In genomic region chr7:120703888-120704287, GRCm38 (mm10) we compare ENCODE assay signal across 24 mouse cellular contexts. TPM values are rescaled to one million over a fixed set of nuclear protein-coding genes. Genes with fewer than 3 reads are reported as not detected.
DNase-seq lines count a peak whose midpoint lies in the region; ATAC-seq and TF ChIP-seq lines count a peak whose summit lies in the region.
"Had no signal": no experiment of that assay in that cellular context is flagged by ENCODE, and none has a peak within 500 bp of the region (broad histone marks: within the 10 kb centered on the region; RNA-seq: fewer than 3 reads in every experiment).

No protein-coding gene starts in this region.

- TF ChIP-seq CTCF in brain, embryonic 14.5 days (IDR thresholded peaks at IDR 0.05; ENCODE audit: borderline replicate concordance, extremely low read depth, insufficient read depth, insufficient read length): no peak
- no peak for TF ChIP-seq CTCF in layer of hippocampus, adult 2 months (conservative IDR thresholded peaks at IDR 0.05)

- intact Hi-C loops in heart, postnatal 14 days (cut with DNase I): loop anchor here (2.0 kb wide), 1 partner anchor 17 kb away; no protein-coding TSS in a partner anchor

- H3K36me3 ChIP-seq in heart, embryonic 15.5 days: no peaks in the 10 kb centered on the region
- H3K36me3 ChIP-seq in megakaryocyte, embryonic 14.5 days (replicated peaks; ENCODE audit: low read length): peaks cover 12% of the 10 kb centered on the region
- H3K36me3 ChIP-seq in myocyte (ENCODE audit: control insufficient read depth, insufficient read depth): no peaks in the 10 kb centered on the region
- H3K36me3 ChIP-seq in hindbrain, embryonic 12.5 days: no peaks in the 10 kb centered on the region
- H3K36me3 ChIP-seq: embryonic facial prominence, embryonic 13.5 days; forebrain, embryonic 12.5 days; heart, embryonic 10.5 days; hindbrain, embryonic 13.5 days had no signal

- H3K27ac ChIP-seq in heart, embryonic 15.5 days: 0 out of 2 replicates have a peak overlapping the region, but pooled peaks have one; percentile 9
- no peak overlapping the region for H3K27ac ChIP-seq in layer of hippocampus, adult 2 months
- no peak overlapping the region for H3K27ac ChIP-seq in hindbrain, embryonic 12.5 days
- H3K27ac ChIP-seq: embryonic facial prominence, embryonic 13.5 days; forebrain, embryonic 12.5 days; heart, embryonic 10.5 days; hindbrain, embryonic 13.5 days; hindbrain, postnatal 0 days had no signal

- H3K4me2 ChIP-seq in heart, embryonic 15.5 days: no peak overlapping the region
- H3K4me2 ChIP-seq in myocyte (ENCODE audit: low read depth): no peak overlapping the region
- no peak overlapping the region for H3K4me2 ChIP-seq in hindbrain, embryonic 12.5 days (replicated peaks)
- H3K4me2 ChIP-seq: embryonic facial prominence, embryonic 13.5 days; forebrain, embryonic 12.5 days; hindbrain, embryonic 13.5 days had no signal

- no peaks in the 10 kb centered on the region for H3K27me3 ChIP-seq in heart, embryonic 15.5 days
- H3K27me3 ChIP-seq in megakaryocyte, embryonic 14.5 days (replicated peaks): no peaks in the 10 kb centered on the region
- no peaks in the 10 kb centered on the region for H3K27me3 ChIP-seq in myocyte (ENCODE audit: control insufficient read depth, insufficient read depth, insufficient read length)
- H3K27me3 ChIP-seq in hindbrain, embryonic 12.5 days: no peaks in the 10 kb centered on the region
- H3K27me3 ChIP-seq: CH12.LX; embryonic facial prominence, embryonic 13.5 days; forebrain, embryonic 12.5 days; hindbrain, embryonic 13.5 days had no signal

- no peak for TF ChIP-seq POLR2A in brain, embryonic 14.5 days (IDR thresholded peaks at IDR 0.05; ENCODE audit: borderline replicate concordance, extremely low read depth, insufficient read depth, insufficient read length, poor library complexity, severe bottlenecking)
- TF ChIP-seq POLR2A in myocyte (IDR thresholded peaks at IDR 0.05; ENCODE audit: insufficient read length, low read depth): no peak

- H3K4me3 ChIP-seq in heart, embryonic 15.5 days: no peak overlapping the region
- H3K4me3 ChIP-seq in megakaryocyte, embryonic 14.5 days (replicated peaks): peak overlapping the region; percentile 83
- H3K4me3 ChIP-seq in myocyte: no peak overlapping the region
- H3K4me3 ChIP-seq in layer of hippocampus, adult 2 months: no peak overlapping the region
- H3K4me3 ChIP-seq in hindbrain, embryonic 12.5 days: no peak overlapping the region
- H3K4me3 ChIP-seq: embryonic facial prominence, embryonic 13.5 days; forebrain, embryonic 12.5 days; heart, embryonic 10.5 days; hindbrain, embryonic 13.5 days had no signal

- H3K9ac ChIP-seq in heart, embryonic 15.5 days: no peak overlapping the region
- H3K9ac ChIP-seq in hindbrain, embryonic 12.5 days: no peak overlapping the region
- H3K9ac ChIP-seq: embryonic facial prominence, embryonic 13.5 days; forebrain, embryonic 12.5 days; hindbrain, embryonic 13.5 days had no signal

- H3ac ChIP-seq in myocyte (ENCODE audit: control insufficient read depth, insufficient read length): no peak overlapping the region

- no peak for DNase-seq in heart, postnatal 14 days
- peak; percentile 22 for DNase-seq in brain, embryonic 14.5 days (ENCODE audit: low read depth)
- DNase-seq in layer of hippocampus, adult 2 months (ENCODE audit: low spot score in 2 of 2): no peak
- DNase-seq: adrenal gland, postnatal 10 days; cerebellum, adult 11-12 months; cerebellum, adult 9-10 months; cerebellum, postnatal 25 days; gastrocnemius, postnatal 10 days; heart, adult 18-20 months; heart, postnatal 36 days had no signal

- H3K4me1 ChIP-seq in heart, embryonic 15.5 days (replicated peaks): peaks cover 16% of the 10 kb centered on the region
- peaks cover 88% of the 10 kb centered on the region for H3K4me1 ChIP-seq in megakaryocyte, embryonic 14.5 days
- no peaks in the 10 kb centered on the region for H3K4me1 ChIP-seq in hindbrain, embryonic 12.5 days
- H3K4me1 ChIP-seq: embryonic facial prominence, embryonic 13.5 days had no signal

- 46% methylated on average over 3 of the region's 3 CpGs for WGBS in heart, embryonic 15.5 days
- 94% methylated on average over 3 of the region's 3 CpGs for whole genome bisulfite sequencing in hindbrain, embryonic 12.5 days

- H3K9me3 ChIP-seq in heart, embryonic 15.5 days (replicated peaks): no peaks in the 10 kb centered on the region
- H3K9me3 ChIP-seq in megakaryocyte, embryonic 14.5 days: no peaks in the 10 kb centered on the region
- no peaks in the 10 kb centered on the region for H3K9me3 ChIP-seq in hindbrain, embryonic 12.5 days (replicated peaks)
- H3K9me3 ChIP-seq: embryonic facial prominence, embryonic 13.5 days; forebrain, embryonic 12.5 days; heart, embryonic 10.5 days; hindbrain, embryonic 13.5 days had no signal

- H3K79me2 ChIP-seq in myocyte (ENCODE audit: control insufficient read depth, insufficient read depth): peaks cover 46% of the 10 kb centered on the region

- ATAC-seq in heart, embryonic 15.5 days (replicated peaks; ENCODE audit: insufficient number of reproducible peaks, insufficient read depth, low FRiP score, low read depth): no peak
- no peak for ATAC-seq in megakaryocyte, adult 5-6 weeks (ENCODE audit: poor library complexity, severe bottlenecking)
- ATAC-seq in hindbrain, embryonic 12.5 days (ENCODE audit: low FRiP score): no peak
- ATAC-seq: forebrain, embryonic 16.5 days; hindbrain, postnatal 0 days had no signal

TF ChIP-seq in myocyte, 11 proteins besides CTCF, POLR2A, EP300 and RAD21:
- no peak for TF ChIP-seq SRF (IDR thresholded peaks at IDR 0.05; ENCODE audit: control insufficient read depth, insufficient read length, low read depth)
- no peak for TF ChIP-seq POLR2AphosphoS2 (IDR thresholded peaks at IDR 0.05; ENCODE audit: insufficient read length, low read depth)
- peak in 2 of 3 experiments; percentile 4 to 30 for TF ChIP-seq MYOD1 (IDR thresholded peaks at IDR 0.05; ENCODE audit: control insufficient read depth in 1 of 3, insufficient read length in 2 of 3, low read depth in 2 of 3)
- no peak for TF ChIP-seq MAX (IDR thresholded peaks at IDR 0.05; ENCODE audit: low read depth)
- TF ChIP-seq E2F4 (IDR thresholded peaks at IDR 0.05; ENCODE audit: insufficient read depth): no peak
- no peak for TF ChIP-seq MYOG (IDR thresholded peaks at IDR 0.05; ENCODE audit: control insufficient read depth in 1 of 3, insufficient read depth in 1 of 3, insufficient read length in 2 of 3, low read depth in 2 of 3)

RNA-seq across cellular contexts. Expression of gene Mosmo, which starts 26.5 kb away (rescaled TPM):
- 11.4 and 13.0 TPM in 2 replicates for polyA plus RNA-seq in heart, embryonic 15.5 days (2015; fragmentation: Nextera tagmentation; extraction: Ambion mirVana)
- total RNA-seq in heart, postnatal 14 days (2021): 10 to 100 TPM; 27.8 to 29.2 TPM
- 19.4 and 23.8 TPM in 2 replicates for polyA plus RNA-seq in megakaryocyte, embryonic 14.5 days (2012; ENCODE audit: insufficient read depth, low replicate concordance)
- total RNA-seq in megakaryocyte, adult 5-6 weeks (2015): 19.6 and 21.1 TPM in 2 replicates
- total RNA-seq in megakaryocyte, adult 5-6 weeks (2017): 8.0 and 11.6 TPM in 2 replicates
- 26.8 and 27.8 TPM in 2 replicates for polyA plus RNA-seq in brain, embryonic 14.5 days (2012; rRNA removed)
- 23.3 TPM for polyA plus RNA-seq in myocyte (2012; fragmentation: generic; extraction: Trizol)
- 10 to 100 TPM; 93.5 to 99.0 TPM for total RNA-seq in layer of hippocampus, adult 2 months (2021)
- polyA plus RNA-seq in hindbrain, embryonic 12.5 days (2016; fragmentation: Nextera tagmentation; extraction: Ambion mirVana): 15.2 and 19.0 TPM in 2 replicates

RNA-seq across cellular contexts. Expression of gene Pdzd9, which starts 33.7 kb away (rescaled TPM):
- 0.34 and 0.45 TPM in 2 replicates for polyA plus RNA-seq in heart, embryonic 15.5 days (2015; fragmentation: Nextera tagmentation; extraction: Ambion mirVana)
- total RNA-seq in heart, postnatal 14 days (2021): not detected
- polyA plus RNA-seq in megakaryocyte, embryonic 14.5 days (2012; ENCODE audit: insufficient read depth, low replicate concordance): not detected in 2 replicates
- not detected in 2 replicates for total RNA-seq in megakaryocyte, adult 5-6 weeks (2015)
- total RNA-seq in megakaryocyte, adult 5-6 weeks (2017): not detected in 2 replicates
- 0.25 and 0.30 TPM in 2 replicates for polyA plus RNA-seq in brain, embryonic 14.5 days (2012; rRNA removed)
- polyA plus RNA-seq in myocyte (2012; fragmentation: generic; extraction: Trizol): 0.16 TPM
- total RNA-seq in layer of hippocampus, adult 2 months (2021): not detected
- 0.29 and 0.50 TPM in 2 replicates for polyA plus RNA-seq in hindbrain, embryonic 12.5 days (2016; fragmentation: Nextera tagmentation; extraction: Ambion mirVana)
- total RNA-seq: adrenal gland, postnatal 10 days; adrenal gland, postnatal 4 days; gastrocnemius, postnatal 10 days; gastrocnemius, postnatal 4 days; heart, adult 18-20 months; heart, postnatal 36 days had no signal

RNA-seq across cellular contexts. Expression of gene Vwa3a, which starts 35.2 kb away (rescaled TPM):
- 1.1 TPM in 2 replicates for polyA plus RNA-seq in heart, embryonic 15.5 days (2015; fragmentation: Nextera tagmentation; extraction: Ambion mirVana)
- 1 to 10 TPM; 5.1 to 7.3 TPM for total RNA-seq in heart, postnatal 14 days (2021)
- not detected in 2 replicates for polyA plus RNA-seq in megakaryocyte, embryonic 14.5 days (2012; ENCODE audit: insufficient read depth, low replicate concordance)
- total RNA-seq in megakaryocyte, adult 5-6 weeks (2015): 0.11 TPM in 1 of 2 replicates, not detected in the other
- not detected in 2 replicates for total RNA-seq in megakaryocyte, adult 5-6 weeks (2017)
- polyA plus RNA-seq in brain, embryonic 14.5 days (2012; rRNA removed): 2.1 and 3.0 TPM in 2 replicates
- 0.05 TPM for polyA plus RNA-seq in myocyte (2012; fragmentation: generic; extraction: Trizol)
- total RNA-seq in layer of hippocampus, adult 2 months (2021): 10 to 100 TPM; 16.1 to 20.3 TPM
- polyA plus RNA-seq in hindbrain, embryonic 12.5 days (2016; fragmentation: Nextera tagmentation; extraction: Ambion mirVana): 1.4 and 1.7 TPM in 2 replicates
- total RNA-seq: CH12.LX had no signal
